Mouse (Mus musculus) retina, postnatal 7 days (tissue): ENCODE measurements at regions not wholly inside any gene's neighbourhood (a gene's known extent, or its start where the extent isn't known, plus 50 kb on each side); places are given as distances from the start of the nearest gene placed in this dataset.
"Not testable (repeated sequence)": the region's sequence is repeated elsewhere in the genome, so short reads cannot be mapped to it uniquely, and the experiment has no call there.

ENCODE experiments used
- DNase-seq: peaks from one replicate; pipeline ENCODE4 v3.0.0-alpha.2; 2012; ENCODE audit warnings: low read depth, low spot score

- no peak for DNase-seq
Observed at GRCm38 (mm10) chr4:124395966-124396395, 214.6 kb downstream of the 3100002H09Rik start.

- no peak for DNase-seq
Observed at GRCm38 (mm10) chr4:124395069-124395965, 215.3 kb downstream of the 3100002H09Rik start.

- no peak for DNase-seq
Observed at GRCm38 (mm10) chr4:124393595-124393994, 217.0 kb downstream of the 3100002H09Rik start.

GRCm38 (mm10) chr4:124389067-124389466 is 221.5 kb downstream of the 3100002H09Rik start:
- DNase-seq: peak; percentile 33

- no peak for DNase-seq
Observed at GRCm38 (mm10) chr4:124385106-124386055, 225.2 kb downstream of the 3100002H09Rik start.

- DNase-seq: no peak
Observed at GRCm38 (mm10) chr4:124376504-124376903, 234.1 kb downstream of the 3100002H09Rik start.

GRCm38 (mm10) chr4:124375581-124375980 is 235.0 kb downstream of the 3100002H09Rik start:
- no peak for DNase-seq

GRCm38 (mm10) chr4:124368831-124369230 is 241.8 kb downstream of the 3100002H09Rik start:
- no peak for DNase-seq

- DNase-seq: no peak
Observed at GRCm38 (mm10) chr4:124368085-124368484, 242.5 kb downstream of the 3100002H09Rik start.

- DNase-seq: no peak
Observed at GRCm38 (mm10) chr4:124360578-124360908, 250.1 kb downstream of the 3100002H09Rik start.

- no peak for DNase-seq
Observed at GRCm38 (mm10) chr4:124359707-124360577, 250.7 kb downstream of the 3100002H09Rik start.

- DNase-seq: not testable (repeated sequence)
Observed at GRCm38 (mm10) chr4:124358456-124358855, 252.1 kb downstream of the 3100002H09Rik start.

GRCm38 (mm10) chr4:124350361-124350760 is 260.2 kb downstream of the 3100002H09Rik start:
- DNase-seq: no peak

- no peak for DNase-seq
Observed at GRCm38 (mm10) chr4:124349610-124350295, 260.9 kb downstream of the 3100002H09Rik start.

GRCm38 (mm10) chr4:124349055-124349454 is 261.5 kb downstream of the 3100002H09Rik start:
- DNase-seq: no peak

- DNase-seq: no peak
Observed at GRCm38 (mm10) chr4:124340073-124340472, 270.5 kb downstream of the 3100002H09Rik start.

- no peak for DNase-seq
Observed at GRCm38 (mm10) chr4:124335726-124336125, 274.9 kb downstream of the 3100002H09Rik start.

- DNase-seq: no peak
Observed at GRCm38 (mm10) chr4:124332974-124333373, 277.6 kb downstream of the 3100002H09Rik start.

- DNase-seq: no peak
Observed at GRCm38 (mm10) chr4:124332416-124332815, 278.2 kb downstream of the 3100002H09Rik start.

- DNase-seq: peak; percentile 11
Observed at GRCm38 (mm10) chr4:124329107-124329771, 281.4 kb downstream of the 3100002H09Rik start.
